Mouse (Mus musculus): Measurements from ENCODE around the gene Cask. TPM values are rescaled to one million over a fixed set of nuclear protein-coding genes. Genes with fewer than 3 reads are reported as not detected.

Gene Cask
- polyA plus RNA-seq, 1 experiment from 2014 or later, result 62.2 TPM

DNA sequence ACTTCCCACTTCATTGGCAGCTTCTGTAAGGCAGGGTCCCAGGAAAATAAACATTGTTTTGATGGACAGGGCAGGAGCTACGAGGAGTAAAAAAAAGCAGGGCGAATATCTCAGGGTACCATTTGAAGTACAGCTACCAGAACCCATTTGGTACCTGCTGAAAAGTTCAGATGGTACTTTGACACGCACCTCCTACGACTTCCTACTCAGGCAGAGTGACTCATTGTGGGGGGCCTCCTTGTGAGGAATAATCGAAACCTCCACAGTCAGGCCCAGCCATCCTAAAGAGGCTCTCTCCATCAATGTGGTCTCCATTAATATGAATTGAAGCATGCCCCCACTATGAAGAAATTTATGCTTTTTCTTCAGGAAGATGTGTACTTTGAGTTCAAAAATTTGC lies 228.5 kb downstream of the Cask start:
- ATAC-seq (ENCODE audit: low read depth), result no peak
- H3K9me3 ChIP-seq (ENCODE audit: control insufficient read depth, low read length), result no peaks in the 10 kb centered on the region
- H3K27me3 ChIP-seq (ENCODE audit: control insufficient read depth, insufficient read depth, low read length), result no peaks in the 10 kb centered on the region
- H3K4me2 ChIP-seq (ENCODE audit: low read depth, low read length), result no peak overlapping the region
- no peaks in the 10 kb centered on the region for H3K4me1 ChIP-seq (ENCODE audit: control insufficient read depth, insufficient read depth, low read length)
- 90% methylated on average over 5 of the region's 5 CpGs for WGBS
- H3K4me3 ChIP-seq (ENCODE audit: low read depth, low read length), result no peak overlapping the region
- no peak overlapping the region for H3K9ac ChIP-seq (replicated peaks; ENCODE audit: low read depth, low read length)
- H3K27ac ChIP-seq (ENCODE audit: low read depth, low read length), result no peak overlapping the region
- H3K36me3 ChIP-seq (ENCODE audit: control insufficient read depth, insufficient read depth, low read length), result no peaks in the 10 kb centered on the region

DNA sequence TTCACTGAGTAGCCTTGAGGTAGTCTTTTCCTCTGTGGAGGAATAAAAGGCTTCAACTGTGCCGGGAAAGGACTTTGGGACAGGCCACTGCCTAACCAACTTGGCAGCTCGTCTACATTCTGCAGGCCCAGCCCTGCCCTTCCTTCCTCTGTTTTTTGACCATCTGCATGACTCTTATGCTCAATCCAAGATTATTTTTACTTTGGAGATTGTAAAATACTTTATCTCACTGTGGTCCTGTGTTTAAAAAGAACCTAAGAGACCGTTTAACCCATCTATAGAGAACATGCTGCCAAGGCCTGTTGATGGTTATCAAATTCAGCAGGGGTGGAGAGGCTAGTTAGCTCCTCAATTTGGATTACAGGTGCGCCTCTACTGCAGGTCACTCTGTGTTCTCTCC lies 229.7 kb downstream of the Cask start:
- Histone ChIP-seq H3K27me3 (ENCODE audit: control insufficient read depth, insufficient read depth, low read length) (no peaks in the 10 kb centered on the region), H3K9ac (replicated peaks; ENCODE audit: low read depth, low read length) (no peak overlapping the region), H3K4me3 (ENCODE audit: low read depth, low read length) (no peak overlapping the region), H3K4me2 (ENCODE audit: low read depth, low read length) (no peak overlapping the region), H3K9me3 (ENCODE audit: control insufficient read depth, low read length) (no peaks in the 10 kb centered on the region), H3K27ac (ENCODE audit: low read depth, low read length) (no peak overlapping the region), H3K4me1 (ENCODE audit: control insufficient read depth, insufficient read depth, low read length) (no peaks in the 10 kb centered on the region), H3K36me3 (ENCODE audit: control insufficient read depth, insufficient read depth, low read length) (no peaks in the 10 kb centered on the region)
- ATAC-seq (ENCODE audit: low read depth), result no peak
- WGBS, result 88% methylated on average over 4 of the region's 4 CpGs

DNA sequence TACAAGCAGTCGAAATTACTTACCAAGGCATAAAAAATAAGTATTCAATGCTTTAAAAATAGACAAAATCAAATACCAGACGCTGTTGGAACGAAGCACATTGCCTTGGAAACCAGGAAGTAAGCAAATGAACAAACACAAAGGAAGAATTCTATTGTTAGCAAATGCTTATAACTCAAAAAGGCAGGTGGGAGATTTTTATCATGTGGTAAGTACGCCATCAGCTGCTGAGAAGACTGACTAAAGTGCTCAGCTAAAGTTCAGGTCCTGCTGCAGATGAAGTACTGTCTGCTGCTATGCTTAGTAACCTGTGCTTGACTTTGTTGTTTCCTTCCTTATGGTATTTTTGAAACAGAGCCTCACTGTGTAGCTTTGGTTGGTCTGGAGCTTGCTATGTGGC lies 232.7 kb downstream of the Cask start:
- H3K4me1 ChIP-seq (ENCODE audit: control insufficient read depth, insufficient read depth, low read length), result no peaks in the 10 kb centered on the region
- no peaks in the 10 kb centered on the region for H3K36me3 ChIP-seq (ENCODE audit: control insufficient read depth, insufficient read depth, low read length)
- H3K4me3 ChIP-seq (ENCODE audit: low read depth, low read length), result no peak overlapping the region
- no peak overlapping the region for H3K9ac ChIP-seq (replicated peaks; ENCODE audit: low read depth, low read length)
- 84% methylated on average over 4 of the region's 4 CpGs for WGBS
- H3K27ac ChIP-seq (ENCODE audit: low read depth, low read length), result no peak overlapping the region
- no peak for ATAC-seq (ENCODE audit: low read depth)
- no peaks in the 10 kb centered on the region for H3K9me3 ChIP-seq (ENCODE audit: control insufficient read depth, low read length)
- no peaks in the 10 kb centered on the region for H3K27me3 ChIP-seq (ENCODE audit: control insufficient read depth, insufficient read depth, low read length)
- no peak overlapping the region for H3K4me2 ChIP-seq (ENCODE audit: low read depth, low read length)

DNA sequence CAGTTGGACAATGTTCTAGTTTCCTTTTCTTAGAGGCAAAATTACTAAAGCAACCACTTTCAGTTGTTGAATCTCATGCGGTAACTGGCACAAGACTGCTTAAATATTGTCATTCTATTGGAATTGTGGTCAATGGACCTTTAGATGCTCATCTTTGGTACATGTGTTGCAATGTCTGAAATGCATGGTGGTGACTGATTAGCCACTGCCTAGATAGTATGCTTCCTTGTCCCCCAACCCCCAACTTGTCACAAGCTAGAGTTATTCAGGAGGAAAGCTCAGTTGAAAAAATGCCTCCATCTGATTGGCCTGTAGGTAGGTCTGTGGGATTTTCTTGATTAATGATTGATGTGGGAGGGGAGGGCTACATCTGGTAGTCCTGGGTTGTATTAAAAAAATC lies 233.9 kb downstream of the Cask start:
- 96% methylated on average over 1 of the region's 1 CpGs for WGBS
- no peak overlapping the region for H3K4me3 ChIP-seq (ENCODE audit: low read depth, low read length)
- ATAC-seq (ENCODE audit: low read depth), result no peak
- no peaks in the 10 kb centered on the region for H3K4me1 ChIP-seq (ENCODE audit: control insufficient read depth, insufficient read depth, low read length)
- no peaks in the 10 kb centered on the region for H3K27me3 ChIP-seq (ENCODE audit: control insufficient read depth, insufficient read depth, low read length)
- H3K36me3 ChIP-seq (ENCODE audit: control insufficient read depth, insufficient read depth, low read length), result no peaks in the 10 kb centered on the region
- no peaks in the 10 kb centered on the region for H3K9me3 ChIP-seq (ENCODE audit: control insufficient read depth, low read length)
- H3K27ac ChIP-seq (ENCODE audit: low read depth, low read length), result no peak overlapping the region
- no peak overlapping the region for H3K9ac ChIP-seq (replicated peaks; ENCODE audit: low read depth, low read length)
- H3K4me2 ChIP-seq (ENCODE audit: low read depth, low read length), result no peak overlapping the region

DNA sequence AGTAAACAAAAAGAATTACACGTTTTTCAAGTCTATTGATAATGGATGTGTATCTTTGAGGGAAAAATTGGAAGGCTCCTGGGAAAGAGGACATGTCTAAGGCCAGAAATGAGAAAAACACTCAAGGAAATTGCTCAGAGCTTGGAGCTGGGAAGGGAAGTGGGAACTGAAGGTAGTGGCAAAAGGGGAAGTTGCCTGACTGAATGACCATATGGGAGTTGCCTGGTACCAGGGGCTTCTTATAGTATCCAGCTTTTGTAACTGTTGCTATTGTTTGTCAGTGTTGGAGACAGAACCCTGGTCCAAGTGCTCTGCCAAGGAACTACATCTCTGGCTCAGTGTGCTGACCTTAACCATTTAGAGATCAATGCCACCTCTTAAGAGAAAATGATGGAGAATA lies 234.4 kb downstream of the Cask start:
- WGBS, result 69% methylated on average over 1 of the region's 1 CpGs
- Histone ChIP-seq H3K36me3 (ENCODE audit: control insufficient read depth, insufficient read depth, low read length) (no peaks in the 10 kb centered on the region), H3K4me2 (ENCODE audit: low read depth, low read length) (no peak overlapping the region), H3K9me3 (ENCODE audit: control insufficient read depth, low read length) (no peaks in the 10 kb centered on the region), H3K27me3 (ENCODE audit: control insufficient read depth, insufficient read depth, low read length) (no peaks in the 10 kb centered on the region), H3K9ac (replicated peaks; ENCODE audit: low read depth, low read length) (no peak overlapping the region), H3K27ac (ENCODE audit: low read depth, low read length) (no peak overlapping the region), H3K4me3 (ENCODE audit: low read depth, low read length) (no peak overlapping the region), H3K4me1 (ENCODE audit: control insufficient read depth, insufficient read depth, low read length) (no peaks in the 10 kb centered on the region)
- no peak for ATAC-seq (ENCODE audit: low read depth)

DNA sequence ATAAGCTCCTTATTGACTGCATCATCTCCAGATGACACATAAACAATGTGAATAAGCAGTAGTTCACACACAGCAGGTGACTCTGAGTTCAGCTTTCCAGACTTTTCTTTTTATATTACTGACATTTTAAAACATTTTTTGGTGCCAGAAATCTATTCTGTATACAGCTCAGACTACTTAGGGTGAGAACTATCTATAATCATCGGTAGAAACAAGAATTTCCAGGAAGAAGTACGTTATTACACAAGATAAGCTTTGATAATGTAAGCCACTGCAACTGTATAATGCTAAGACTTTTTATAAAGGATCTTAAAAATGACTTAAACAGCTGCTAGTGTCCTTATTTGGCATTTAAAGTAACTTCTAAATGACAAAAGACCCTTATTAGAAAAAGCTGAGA lies 239.1 kb downstream of the Cask start:
- Histone ChIP-seq H3K27me3 (ENCODE audit: control insufficient read depth, insufficient read depth, low read length) (no peaks in the 10 kb centered on the region), H3K36me3 (ENCODE audit: control insufficient read depth, insufficient read depth, low read length) (no peaks in the 10 kb centered on the region), H3K4me3 (ENCODE audit: low read depth, low read length) (no peak overlapping the region), H3K4me1 (ENCODE audit: control insufficient read depth, insufficient read depth, low read length) (no peaks in the 10 kb centered on the region), H3K9ac (replicated peaks; ENCODE audit: low read depth, low read length) (no peak overlapping the region), H3K4me2 (ENCODE audit: low read depth, low read length) (no peak overlapping the region), H3K9me3 (ENCODE audit: control insufficient read depth, low read length) (no peaks in the 10 kb centered on the region), H3K27ac (ENCODE audit: low read depth, low read length) (no peak overlapping the region)
- ATAC-seq (ENCODE audit: low read depth), result no peak
- 89% methylated on average over 2 of the region's 2 CpGs for WGBS

DNA sequence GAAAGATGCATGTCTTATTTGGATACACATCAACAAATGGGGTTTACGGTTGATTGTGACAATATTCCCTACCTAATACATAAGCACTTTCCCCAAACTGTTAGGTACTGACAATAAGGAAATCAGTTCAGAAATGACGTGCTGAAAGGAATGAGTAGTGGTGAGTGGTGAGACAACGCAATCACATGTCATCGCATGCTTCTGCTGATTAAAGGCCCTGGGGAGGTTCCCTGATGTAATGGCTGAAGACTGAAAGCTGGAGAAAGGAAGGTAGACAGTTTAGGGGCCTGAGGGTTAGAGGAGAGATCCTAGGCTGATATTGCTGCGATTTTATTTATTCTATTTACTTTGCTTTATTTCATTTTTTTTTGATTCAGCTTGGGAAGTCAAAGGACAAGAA lies 240.1 kb downstream of the Cask start:
- 92% methylated on average over 5 of the region's 5 CpGs for WGBS
- no peak overlapping the region for H3K4me2 ChIP-seq (ENCODE audit: low read depth, low read length)
- no peak overlapping the region for H3K4me3 ChIP-seq (ENCODE audit: low read depth, low read length)
- H3K27ac ChIP-seq (ENCODE audit: low read depth, low read length), result no peak overlapping the region
- H3K9ac ChIP-seq (replicated peaks; ENCODE audit: low read depth, low read length), result no peak overlapping the region
- no peaks in the 10 kb centered on the region for H3K27me3 ChIP-seq (ENCODE audit: control insufficient read depth, insufficient read depth, low read length)
- ATAC-seq (ENCODE audit: low read depth), result no peak
- no peaks in the 10 kb centered on the region for H3K36me3 ChIP-seq (ENCODE audit: control insufficient read depth, insufficient read depth, low read length)
- H3K4me1 ChIP-seq (ENCODE audit: control insufficient read depth, insufficient read depth, low read length), result no peaks in the 10 kb centered on the region
- H3K9me3 ChIP-seq (ENCODE audit: control insufficient read depth, low read length), result no peaks in the 10 kb centered on the region

DNA sequence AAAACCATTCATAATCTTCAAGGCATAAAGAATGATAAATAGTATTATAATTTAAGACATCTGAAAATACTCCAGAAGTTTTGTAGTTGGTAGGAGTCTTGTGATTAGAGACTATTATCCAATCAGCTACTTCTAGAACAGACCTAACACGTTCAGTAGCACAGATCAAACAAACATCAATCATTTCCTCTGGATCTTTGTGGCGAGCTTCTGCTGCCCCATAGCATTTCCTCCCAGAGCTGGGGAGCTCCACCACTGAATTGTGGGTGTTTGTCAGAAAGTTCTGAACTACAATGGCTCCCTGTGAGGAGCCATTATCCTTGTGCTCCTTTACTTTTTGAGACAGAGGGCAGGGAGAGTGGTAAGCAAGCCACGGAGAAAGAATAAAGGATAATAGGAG lies 243.4 kb downstream of the Cask start:
- no peak for ATAC-seq (ENCODE audit: low read depth)
- H3K9ac ChIP-seq (replicated peaks; ENCODE audit: low read depth, low read length), result no peak overlapping the region
- no peak overlapping the region for H3K4me3 ChIP-seq (ENCODE audit: low read depth, low read length)
- H3K36me3 ChIP-seq (ENCODE audit: control insufficient read depth, insufficient read depth, low read length), result no peaks in the 10 kb centered on the region
- 46% methylated on average over 3 of the region's 3 CpGs for WGBS
- H3K4me2 ChIP-seq (ENCODE audit: low read depth, low read length), result no peak overlapping the region
- H3K4me1 ChIP-seq (ENCODE audit: control insufficient read depth, insufficient read depth, low read length), result no peaks in the 10 kb centered on the region
- no peaks in the 10 kb centered on the region for H3K9me3 ChIP-seq (ENCODE audit: control insufficient read depth, low read length)
- no peaks in the 10 kb centered on the region for H3K27me3 ChIP-seq (ENCODE audit: control insufficient read depth, insufficient read depth, low read length)
- no peak overlapping the region for H3K27ac ChIP-seq (ENCODE audit: low read depth, low read length)

DNA sequence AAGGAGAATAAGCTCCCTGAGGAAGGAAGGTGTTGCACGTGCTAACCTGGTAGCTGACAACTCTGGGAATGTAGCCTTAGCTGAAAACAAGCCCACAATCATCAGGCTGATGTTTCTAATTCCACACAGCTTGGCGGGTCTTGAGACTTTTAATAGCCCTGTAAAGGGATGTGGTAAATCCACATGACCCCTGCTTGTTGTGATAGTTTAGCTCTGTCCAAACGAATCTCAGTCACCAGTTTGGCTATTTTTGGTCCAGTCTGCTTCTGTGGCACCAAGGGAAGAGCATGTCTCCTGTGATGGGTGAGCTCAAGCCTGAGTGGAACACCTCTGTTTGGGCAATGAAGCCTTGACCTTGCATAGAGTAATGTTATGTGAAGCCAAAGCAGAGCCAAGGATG lies 244.4 kb downstream of the Cask start:
- H3K9me3 ChIP-seq (ENCODE audit: control insufficient read depth, low read length), result no peaks in the 10 kb centered on the region
- 79% methylated on average over 3 of the region's 3 CpGs for WGBS
- H3K4me2 ChIP-seq (ENCODE audit: low read depth, low read length), result no peak overlapping the region
- no peak for ATAC-seq (ENCODE audit: low read depth)
- H3K4me1 ChIP-seq (ENCODE audit: control insufficient read depth, insufficient read depth, low read length), result no peaks in the 10 kb centered on the region
- H3K4me3 ChIP-seq (ENCODE audit: low read depth, low read length), result no peak overlapping the region
- H3K27me3 ChIP-seq (ENCODE audit: control insufficient read depth, insufficient read depth, low read length), result no peaks in the 10 kb centered on the region
- H3K36me3 ChIP-seq (ENCODE audit: control insufficient read depth, insufficient read depth, low read length), result no peaks in the 10 kb centered on the region
- H3K9ac ChIP-seq (replicated peaks; ENCODE audit: low read depth, low read length), result no peak overlapping the region
- H3K27ac ChIP-seq (ENCODE audit: low read depth, low read length), result no peak overlapping the region

DNA sequence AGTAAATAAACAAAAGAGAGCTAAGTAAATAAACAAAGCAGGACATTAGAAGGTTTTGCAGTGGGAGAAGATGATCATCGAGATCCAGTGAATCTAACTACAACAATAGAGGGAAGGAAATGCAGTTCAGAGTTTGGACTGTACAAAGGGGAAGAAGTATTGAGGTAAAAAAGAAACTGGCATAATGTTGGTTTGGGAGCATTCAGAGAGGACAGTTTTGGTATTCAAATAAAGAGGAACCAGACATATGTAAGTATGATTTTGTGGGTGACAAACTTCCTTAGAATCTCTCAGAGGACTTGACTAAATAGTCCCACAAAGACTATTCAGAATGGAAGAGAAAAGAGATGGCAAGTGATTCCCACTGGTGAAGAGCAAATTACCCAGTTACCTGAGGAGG lies 251.2 kb downstream of the Cask start:
- Histone ChIP-seq H3K4me2 (ENCODE audit: low read depth, low read length) (no peak overlapping the region), H3K27ac (ENCODE audit: low read depth, low read length) (no peak overlapping the region), H3K4me3 (ENCODE audit: low read depth, low read length) (no peak overlapping the region), H3K9me3 (ENCODE audit: control insufficient read depth, low read length) (no peaks in the 10 kb centered on the region), H3K36me3 (ENCODE audit: control insufficient read depth, insufficient read depth, low read length) (no peaks in the 10 kb centered on the region), H3K27me3 (ENCODE audit: control insufficient read depth, insufficient read depth, low read length) (no peaks in the 10 kb centered on the region), H3K4me1 (ENCODE audit: control insufficient read depth, insufficient read depth, low read length) (no peaks in the 10 kb centered on the region), H3K9ac (replicated peaks; ENCODE audit: low read depth, low read length) (no peak overlapping the region)
- WGBS, result 64% methylated on average over 1 of the region's 1 CpGs
- ATAC-seq (ENCODE audit: low read depth), result no peak

Data from neural tube, embryonic 14.5 days (tissue).